Mouse (Mus musculus): Measurements from ENCODE around the gene Ssh1. TPM values are rescaled to one million over a fixed set of nuclear protein-coding genes. Genes with fewer than 3 reads are reported as not detected.

The Ssh1 gene
- total and polyA plus RNA-seq, 3 experiments: 3.0 to 8.2 (median 8.1) TPM

DNA sequence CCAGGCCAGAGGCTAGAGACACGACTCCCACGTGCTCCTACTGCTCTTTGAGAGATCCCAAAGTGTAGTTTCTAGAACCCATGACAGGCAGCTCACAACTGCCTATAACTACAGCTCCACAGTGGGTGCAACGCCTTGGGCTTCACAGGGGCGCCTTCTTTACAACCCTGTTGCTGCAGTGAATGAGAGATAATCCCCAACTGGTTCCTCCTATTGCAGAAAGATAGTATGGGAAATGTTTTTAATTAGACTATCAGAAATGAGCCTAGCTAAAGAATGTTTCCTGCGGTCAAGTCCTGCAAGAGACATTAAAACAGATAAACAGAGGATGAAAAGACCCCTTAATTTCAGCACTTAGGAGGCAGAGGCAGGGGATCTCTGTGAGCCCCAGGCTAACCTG, 90.7 kb downstream of the Ssh1 start:
- DNase-seq (ENCODE audit: extremely low read depth): no peak
- Histone ChIP-seq H3K9ac (ENCODE audit: insufficient read depth, low read depth) (no peak overlapping the region), H3K4me1 (ENCODE audit: control insufficient read depth in 1 of 2, insufficient read depth in 2 of 2) (peaks cover 4 to 79% of the 10 kb centered on the region in 2 experiments), H3K36me3 (replicated peaks in 1 of 2; ENCODE audit: control insufficient read depth in 1 of 2, insufficient read depth in 1 of 2, low read length in 1 of 2) (peaks cover 0 to 19% of the 10 kb centered on the region in 2 experiments), H3K4me3 (replicated peaks in 1 of 3; ENCODE audit: low read depth in 2 of 3, low read length in 2 of 3, poor library complexity in 1 of 3) (no peak overlapping the region), H3K4me2 (ENCODE audit: insufficient read depth, low read depth, poor library complexity, severe bottlenecking) (no peak overlapping the region), H3K79me2 (replicated peaks; ENCODE audit: control insufficient read depth, extremely low read depth, insufficient read depth, poor library complexity, severe bottlenecking) (peaks cover 50% of the 10 kb centered on the region), H3K27ac (ENCODE audit: insufficient read depth, low read depth) (no peak overlapping the region), H3K9me3 (replicated peaks; ENCODE audit: low read length) (no peaks in the 10 kb centered on the region), H3K27me3 (replicated peaks) (no peaks in the 10 kb centered on the region)
- in situ Hi-C loops (cut with MboI; ENCODE audit: low pct_ligation_motif_present, low pct_unique_long_range_greater_than_20kb, low sequenced_read_pairs) (no loop called here), dilution Hi-C loops (cut with MboI; ENCODE audit: extremely low pct_ligation_motif_present, extremely low pct_unique_long_range_greater_than_20kb, low sequenced_read_pairs) (no loop called here)
- no peak for TF ChIP-seq CHD2 (IDR thresholded peaks at IDR 0.05; ENCODE audit: low read length)
- no peak for TF ChIP-seq MEF2A (IDR thresholded peaks at IDR 0.05; ENCODE audit: borderline replicate concordance, low read depth, low read length)
- TF ChIP-seq BHLHE40 (IDR thresholded peaks at IDR 0.05; ENCODE audit: low read depth, low read length): no peak
- no peak for TF ChIP-seq TCF12 (IDR thresholded peaks at IDR 0.05; ENCODE audit: low read depth, low read length)
- no peak for TF ChIP-seq MAX (IDR thresholded peaks at IDR 0.05; ENCODE audit: low read length)
- no peak for TF ChIP-seq UBTF (IDR thresholded peaks at IDR 0.05; ENCODE audit: low read depth, low read length)
- no peak for TF ChIP-seq ZMIZ1 (IDR thresholded peaks at IDR 0.05; ENCODE audit: low read depth, low read length)
- no peak for TF ChIP-seq PAX5 (IDR thresholded peaks at IDR 0.05; ENCODE audit: low read length)
- TF ChIP-seq SMC3 (IDR thresholded peaks at IDR 0.05; ENCODE audit: low read depth, low read length): no peak
- no peak for TF ChIP-seq IRF4 (IDR thresholded peaks at IDR 0.05; ENCODE audit: low read depth, low read length)
- TF ChIP-seq ZKSCAN1 (IDR thresholded peaks at IDR 0.05; ENCODE audit: borderline replicate concordance, low read depth, low read length): no peak
- no peak for TF ChIP-seq SIN3A (IDR thresholded peaks at IDR 0.05; ENCODE audit: low read length)
- TF ChIP-seq USF2 (conservative IDR thresholded peaks at IDR 0.05; ENCODE audit: low read depth, low read length): no peak
- no peak for TF ChIP-seq ETS1 (conservative IDR thresholded peaks at IDR 0.05; ENCODE audit: low read depth, low read length)
- no peak for TF ChIP-seq POLR2A (IDR thresholded peaks at IDR 0.05; ENCODE audit: low read depth, low read length)
- TF ChIP-seq KAT2A (IDR thresholded peaks at IDR 0.05; ENCODE audit: insufficient replicate concordance, low read length): no peak
- TF ChIP-seq E2F4 (IDR thresholded peaks at IDR 0.05; ENCODE audit: insufficient replicate concordance, low read depth, low read length): no peak

DNA sequence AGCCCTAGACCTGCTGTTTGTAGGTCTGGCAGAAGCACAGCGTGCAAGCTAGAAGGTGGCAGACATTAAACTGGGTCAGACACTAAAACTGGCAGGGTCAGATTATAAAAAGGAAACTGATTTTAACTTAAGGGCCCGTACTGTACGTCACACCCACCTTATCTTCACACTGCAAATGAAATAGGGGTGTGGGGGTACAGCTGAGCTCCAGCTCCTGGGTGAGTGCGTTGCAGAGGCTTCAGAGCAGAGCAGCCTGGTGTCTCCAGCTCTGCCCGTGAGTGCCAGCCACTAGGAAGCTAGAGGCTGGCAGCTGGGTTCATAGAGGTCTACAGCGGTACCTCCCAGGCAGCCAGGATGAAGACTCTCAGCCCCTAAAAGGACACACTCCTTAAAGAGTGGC, 91.7 kb downstream of the Ssh1 start:
- TF ChIP-seq MAZ (IDR thresholded peaks at IDR 0.05; ENCODE audit: low read depth, low read length) (no peak), ETS1 (conservative IDR thresholded peaks at IDR 0.05; ENCODE audit: low read depth, low read length) (no peak), EP300 (IDR thresholded peaks at IDR 0.05; ENCODE audit: low read length) (no peak), RAD21 (IDR thresholded peaks at IDR 0.05; ENCODE audit: low read depth, low read length) (no peak), NELFE (IDR thresholded peaks at IDR 0.05; ENCODE audit: low read depth, low read length) (no peak), USF1 (IDR thresholded peaks at IDR 0.05; ENCODE audit: low read depth, low read length) (no peak), PAX5 (IDR thresholded peaks at IDR 0.05; ENCODE audit: low read length) (no peak), USF2 (conservative IDR thresholded peaks at IDR 0.05; ENCODE audit: low read depth, low read length) (no peak), KAT2A (IDR thresholded peaks at IDR 0.05; ENCODE audit: insufficient replicate concordance, low read length) (no peak), UBTF (IDR thresholded peaks at IDR 0.05; ENCODE audit: low read depth, low read length) (no peak), TCF12 (IDR thresholded peaks at IDR 0.05; ENCODE audit: low read depth, low read length) (no peak), POLR2A (IDR thresholded peaks at IDR 0.05; ENCODE audit: low read depth, low read length) (no peak), IRF4 (IDR thresholded peaks at IDR 0.05; ENCODE audit: low read depth, low read length) (no peak), BHLHE40 (IDR thresholded peaks at IDR 0.05; ENCODE audit: low read depth, low read length) (no peak), MXI1 (IDR thresholded peaks at IDR 0.05; ENCODE audit: low read depth, low read length) (no peak), E2F4 (IDR thresholded peaks at IDR 0.05; ENCODE audit: insufficient replicate concordance, low read depth, low read length) (no peak), SMC3 (IDR thresholded peaks at IDR 0.05; ENCODE audit: low read depth, low read length) (no peak), HCFC1 (IDR thresholded peaks at IDR 0.05; ENCODE audit: low read depth, low read length) (no peak), SIN3A (IDR thresholded peaks at IDR 0.05; ENCODE audit: low read length) (no peak), ZC3H11A (IDR thresholded peaks at IDR 0.05; ENCODE audit: low read depth, low read length) (no peak)
- no peak overlapping the region for H3K27ac ChIP-seq (ENCODE audit: insufficient read depth, low read depth)
- H3K9me3 ChIP-seq (replicated peaks; ENCODE audit: low read length): no peaks in the 10 kb centered on the region
- no peak for DNase-seq (ENCODE audit: extremely low read depth)
- no peak overlapping the region for H3K4me2 ChIP-seq (ENCODE audit: insufficient read depth, low read depth, poor library complexity, severe bottlenecking)
- in situ Hi-C loops (cut with MboI; ENCODE audit: low pct_ligation_motif_present, low pct_unique_long_range_greater_than_20kb, low sequenced_read_pairs): no loop called here
- H3K36me3 ChIP-seq (replicated peaks in 1 of 2; ENCODE audit: control insufficient read depth in 1 of 2, insufficient read depth in 1 of 2, low read length in 1 of 2): peaks cover 0 to 25% of the 10 kb centered on the region in 2 experiments
- H3K27me3 ChIP-seq (replicated peaks): no peaks in the 10 kb centered on the region
- H3K9ac ChIP-seq (ENCODE audit: insufficient read depth, low read depth): no peak overlapping the region
- H3K4me1 ChIP-seq (ENCODE audit: control insufficient read depth in 1 of 2, insufficient read depth in 2 of 2): peaks cover 2 to 76% of the 10 kb centered on the region in 2 experiments
- no peak overlapping the region for H3K4me3 ChIP-seq (replicated peaks in 1 of 3; ENCODE audit: low read depth in 2 of 3, low read length in 2 of 3, poor library complexity in 1 of 3)
- H3K79me2 ChIP-seq (replicated peaks; ENCODE audit: control insufficient read depth, extremely low read depth, insufficient read depth, poor library complexity, severe bottlenecking): peaks cover 44% of the 10 kb centered on the region
- dilution Hi-C loops (cut with MboI; ENCODE audit: extremely low pct_ligation_motif_present, extremely low pct_unique_long_range_greater_than_20kb, low sequenced_read_pairs): no loop called here

Measured in CH12.LX (cell line).